Mouse (Mus musculus): ENCODE results near the gene Cfap69. TPM values are rescaled to one million over a fixed set of nuclear protein-coding genes. Genes with fewer than 3 reads are reported as not detected.
"Not testable (repeated sequence)": the region's sequence is repeated elsewhere in the genome, so short reads cannot be mapped to it uniquely, and the experiment has no call there.

Gene Cfap69
- polyA plus RNA-seq, 1 experiment from 2014 or later = 2.7 TPM

DNA sequence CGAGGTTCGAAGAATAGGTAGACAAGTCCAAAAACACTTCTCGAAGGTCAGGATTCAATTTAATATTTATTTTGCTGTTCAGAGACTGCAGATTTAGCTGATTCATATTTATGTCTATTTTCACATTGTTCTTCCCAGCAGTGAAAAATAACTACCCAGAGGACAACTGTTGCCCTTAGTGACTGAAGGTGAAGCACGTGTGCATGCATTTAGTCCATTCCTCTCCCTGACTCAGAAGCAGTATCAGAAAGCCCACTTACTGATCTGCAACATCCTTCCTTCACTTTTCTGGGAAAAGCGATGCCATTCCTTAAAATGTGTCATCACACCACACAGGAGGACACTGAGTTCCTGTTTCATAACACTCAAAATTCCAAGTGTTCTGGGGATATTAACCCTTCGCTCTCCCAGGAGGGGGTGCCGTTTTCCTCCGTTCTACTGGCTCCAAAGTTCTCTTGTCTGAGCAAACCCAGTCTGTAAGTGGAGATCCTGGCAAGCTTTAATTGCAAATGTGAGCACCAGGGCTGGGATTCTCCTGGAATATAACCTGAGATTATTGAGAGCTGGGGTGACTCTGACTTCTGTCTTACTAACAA, 25.0 kb upstream of the Cfap69 start:
- H3K27me3 ChIP-seq = no peaks in the 10 kb centered on the region
- H3K4me3 ChIP-seq = no peak overlapping the region
- H3K4me1 ChIP-seq = peaks cover 9% of the 10 kb centered on the region; the same call in 1 of the 2 replicates
- no peaks in the 10 kb centered on the region for H3K9me3 ChIP-seq
- no peak for ATAC-seq (ENCODE audit: low FRiP score, low read depth)
- 59% methylated on average over 8 of the region's 8 CpGs for WGBS
- no peak overlapping the region for H3K9ac ChIP-seq
- no peak overlapping the region for H3K4me2 ChIP-seq (replicated peaks)
- H3K36me3 ChIP-seq = no peaks in the 10 kb centered on the region
- no peak overlapping the region for H3K27ac ChIP-seq

DNA sequence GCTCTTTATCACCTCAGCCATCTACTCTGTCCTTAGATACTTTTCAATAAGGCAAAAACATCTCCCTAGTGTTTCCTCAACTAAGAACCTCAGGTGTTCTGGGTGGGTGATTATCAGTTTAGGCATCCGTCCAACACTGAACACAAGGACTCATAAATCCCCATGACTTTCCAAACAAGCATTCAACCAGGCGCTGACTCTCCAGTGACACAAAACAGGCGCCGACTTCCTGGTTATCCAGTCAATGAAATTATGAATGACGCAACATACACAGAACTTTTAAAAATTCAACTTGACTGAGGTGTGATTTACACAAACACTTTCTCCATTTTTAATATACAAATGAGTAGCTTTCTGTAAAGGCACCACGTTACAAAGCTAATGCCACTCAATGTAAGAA, 24.2 kb upstream of the Cfap69 start:
- peaks cover 9% of the 10 kb centered on the region; the same call in 1 of the 2 replicates for H3K4me1 ChIP-seq
- H3K27me3 ChIP-seq = no peaks in the 10 kb centered on the region
- no peaks in the 10 kb centered on the region for H3K36me3 ChIP-seq
- H3K27ac ChIP-seq = no peak overlapping the region
- no peak overlapping the region for H3K4me2 ChIP-seq (replicated peaks)
- WGBS = 50% methylated on average over 6 of the region's 6 CpGs
- ATAC-seq (ENCODE audit: low FRiP score, low read depth) = no peak
- no peak overlapping the region for H3K9ac ChIP-seq
- H3K4me3 ChIP-seq = no peak overlapping the region
- no peaks in the 10 kb centered on the region for H3K9me3 ChIP-seq

DNA sequence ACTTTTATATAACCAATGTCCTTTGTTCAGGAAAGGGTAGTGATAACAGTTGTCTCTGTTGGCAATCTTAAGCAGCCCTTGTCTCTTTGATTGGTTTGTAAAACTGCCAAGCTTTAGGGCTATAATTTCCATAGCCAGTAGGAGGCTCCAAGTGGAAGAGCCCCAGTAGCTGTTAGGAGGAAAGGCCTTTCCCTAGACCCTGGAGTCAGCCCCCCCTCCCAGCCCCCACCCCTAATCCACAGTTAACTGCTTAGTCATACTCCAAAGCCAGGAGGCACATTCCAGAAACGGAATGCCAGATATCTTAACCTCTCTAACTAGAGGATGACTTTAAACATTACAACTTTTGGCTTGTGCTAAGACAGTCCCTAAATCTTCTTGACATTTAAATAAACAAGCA, 22.9 kb upstream of the Cfap69 start:
- Histone ChIP-seq H3K4me3 (no peak overlapping the region), H3K9ac (no peak overlapping the region), H3K27me3 (no peaks in the 10 kb centered on the region), H3K4me1 (peaks cover 9% of the 10 kb centered on the region; the same call in 1 of the 2 replicates), H3K9me3 (no peaks in the 10 kb centered on the region), H3K4me2 (replicated peaks) (no peak overlapping the region), H3K27ac (no peak overlapping the region), H3K36me3 (0 out of 2 replicates have a peak, but pooled peaks cover 2% of the 10 kb centered on the region)
- 2% methylated on average over 1 of the region's 1 CpGs for WGBS
- peak; percentile 30; the same call in 1 of the 2 replicates for ATAC-seq (ENCODE audit: low FRiP score, low read depth)

DNA sequence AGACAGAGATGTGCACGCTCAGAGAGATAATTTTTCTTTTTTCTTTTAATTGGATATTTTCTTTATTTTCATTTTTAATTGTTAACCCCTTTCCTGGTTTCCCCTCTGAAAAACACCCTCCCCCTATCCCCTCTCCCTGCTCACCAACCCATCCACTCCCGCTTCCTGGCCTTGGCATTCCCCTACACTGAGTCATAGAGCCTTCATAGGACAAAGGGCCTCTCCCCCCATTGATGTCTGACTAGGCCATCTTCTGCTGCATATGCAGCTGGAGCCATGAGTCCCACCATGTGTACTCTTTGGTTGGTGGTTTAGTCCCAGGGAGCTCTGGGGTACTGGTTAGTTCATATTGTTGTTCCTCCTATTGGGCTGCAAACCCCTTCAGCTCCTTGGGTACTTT, 20.9 kb upstream of the Cfap69 start:
- H3K9me3 ChIP-seq; H3K9ac ChIP-seq; H3K27ac ChIP-seq; H3K36me3 ChIP-seq; H3K4me2 ChIP-seq (replicated peaks); ATAC-seq (ENCODE audit: low FRiP score, low read depth); H3K4me1 ChIP-seq; H3K4me3 ChIP-seq; H3K27me3 ChIP-seq: not testable (repeated sequence)
- 86% methylated on average over 2 of the region's 2 CpGs for WGBS

DNA sequence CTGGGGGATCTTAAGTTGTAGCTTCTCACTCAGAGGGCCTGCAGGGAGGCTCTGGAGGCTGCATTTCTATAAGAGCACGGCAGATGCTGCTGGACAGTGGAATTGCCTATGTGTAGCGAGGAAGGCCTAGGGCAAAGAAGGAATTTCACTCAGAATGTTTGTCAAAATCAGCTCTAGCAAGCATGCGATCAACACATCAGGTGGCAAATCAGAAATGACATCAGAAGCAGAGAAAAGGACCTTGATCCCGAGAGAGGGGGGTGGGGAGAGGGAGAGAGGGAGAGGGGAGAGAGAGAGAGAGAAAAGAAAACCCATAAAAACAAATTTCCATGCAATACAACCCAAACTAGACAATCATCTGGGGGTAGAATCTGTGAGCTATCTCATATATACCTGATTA, 19.3 kb upstream of the Cfap69 start:
- Histone ChIP-seq H3K4me1 (peaks cover 5% of the 10 kb centered on the region; the same call in 1 of the 2 replicates), H3K27me3 (no peaks in the 10 kb centered on the region), H3K9me3 (no peaks in the 10 kb centered on the region), H3K9ac (no peak overlapping the region), H3K4me3 (no peak overlapping the region), H3K4me2 (replicated peaks) (no peak overlapping the region), H3K36me3 (0 out of 2 replicates have a peak, but pooled peaks cover 10% of the 10 kb centered on the region), H3K27ac (no peak overlapping the region)
- no peak for ATAC-seq (ENCODE audit: low FRiP score, low read depth)
- WGBS = 70% methylated on average over 4 of the region's 4 CpGs

DNA sequence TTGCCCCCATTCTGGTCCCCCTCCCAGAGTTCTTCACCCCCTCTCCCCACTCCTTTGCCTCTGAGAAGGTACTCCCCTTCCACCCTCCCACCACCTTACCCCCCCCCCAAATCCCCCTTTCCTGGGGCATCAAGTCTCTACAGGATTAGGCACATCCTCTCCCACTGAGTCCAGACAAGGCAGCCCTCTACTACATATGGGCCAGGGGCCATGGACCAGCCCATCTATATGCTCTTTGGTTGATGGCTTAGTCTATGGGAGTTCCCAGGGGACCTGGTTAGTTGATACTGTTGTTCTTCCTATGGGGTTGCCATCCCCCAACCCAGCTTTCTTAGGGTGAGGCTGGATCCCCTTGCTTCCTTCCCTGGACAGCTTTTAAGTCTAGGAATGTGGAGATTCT, 15.4 kb upstream of the Cfap69 start:
- Histone ChIP-seq H3K27me3 (no peaks in the 10 kb centered on the region), H3K4me2 (replicated peaks) (no peak overlapping the region), H3K4me1 (no peaks in the 10 kb centered on the region), H3K27ac (no peak overlapping the region), H3K36me3 (peaks cover 27% of the 10 kb centered on the region), H3K4me3 (no peak overlapping the region), H3K9me3 (no peaks in the 10 kb centered on the region), H3K9ac (no peak overlapping the region)
- no peak for ATAC-seq (ENCODE audit: low FRiP score, low read depth)

DNA sequence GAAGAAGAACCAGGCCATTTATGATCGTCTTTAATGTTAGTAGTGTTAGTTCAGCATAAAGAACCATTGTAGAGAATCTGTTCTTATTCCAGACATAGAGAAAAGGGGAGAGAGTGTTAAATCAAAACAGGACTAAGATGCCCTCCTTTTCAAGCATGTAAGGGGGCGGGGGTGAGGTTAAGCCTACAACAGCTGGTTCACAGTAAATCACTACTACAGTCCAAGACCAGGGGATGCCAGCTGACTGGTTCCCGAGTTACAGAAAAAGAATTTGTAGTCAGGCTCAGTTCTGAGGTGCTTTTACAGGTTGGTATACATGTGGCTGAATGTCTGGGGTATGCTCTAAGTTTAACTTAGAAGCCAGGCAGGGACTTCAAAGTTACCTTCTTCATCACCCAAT, 12.0 kb upstream of the Cfap69 start:
- Histone ChIP-seq H3K27me3 (no peaks in the 10 kb centered on the region), H3K9me3 (no peaks in the 10 kb centered on the region), H3K4me2 (replicated peaks) (no peak overlapping the region), H3K27ac (no peak overlapping the region), H3K4me1 (no peaks in the 10 kb centered on the region), H3K4me3 (no peak overlapping the region), H3K9ac (no peak overlapping the region), H3K36me3 (peaks cover 35% of the 10 kb centered on the region)
- 88% methylated on average over 3 of the region's 3 CpGs for WGBS
- no peak for ATAC-seq (ENCODE audit: low FRiP score, low read depth)

DNA sequence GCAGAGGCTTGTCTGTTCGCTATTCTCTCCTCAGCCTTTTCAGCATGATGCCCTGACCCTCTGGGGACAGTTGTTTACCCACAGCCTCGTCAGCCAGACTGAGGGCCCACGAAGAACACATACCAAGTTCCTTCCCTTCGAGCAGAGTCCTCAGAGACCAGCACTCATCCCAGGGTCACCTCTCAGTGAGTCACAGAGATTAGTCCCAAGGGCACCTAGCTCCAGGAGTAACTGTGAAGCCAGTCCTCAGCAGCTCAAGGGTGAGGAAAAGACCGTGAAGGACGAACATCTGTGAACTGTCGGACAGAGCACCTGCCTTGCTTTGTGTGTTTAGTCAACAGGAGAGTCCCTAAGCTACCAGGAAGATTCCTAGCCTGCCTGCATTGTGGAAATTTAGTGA, 4.9 kb upstream of the Cfap69 start:
- Histone ChIP-seq H3K4me3 (no peak overlapping the region), H3K27ac (no peak overlapping the region), H3K9ac (no peak overlapping the region), H3K27me3 (no peaks in the 10 kb centered on the region), H3K4me2 (replicated peaks) (no peak overlapping the region), H3K36me3 (peaks cover 16% of the 10 kb centered on the region), H3K9me3 (no peaks in the 10 kb centered on the region), H3K4me1 (peaks cover 6% of the 10 kb centered on the region)
- no peak for ATAC-seq (ENCODE audit: low FRiP score, low read depth)
- WGBS = 78% methylated on average over 7 of the region's 7 CpGs

DNA sequence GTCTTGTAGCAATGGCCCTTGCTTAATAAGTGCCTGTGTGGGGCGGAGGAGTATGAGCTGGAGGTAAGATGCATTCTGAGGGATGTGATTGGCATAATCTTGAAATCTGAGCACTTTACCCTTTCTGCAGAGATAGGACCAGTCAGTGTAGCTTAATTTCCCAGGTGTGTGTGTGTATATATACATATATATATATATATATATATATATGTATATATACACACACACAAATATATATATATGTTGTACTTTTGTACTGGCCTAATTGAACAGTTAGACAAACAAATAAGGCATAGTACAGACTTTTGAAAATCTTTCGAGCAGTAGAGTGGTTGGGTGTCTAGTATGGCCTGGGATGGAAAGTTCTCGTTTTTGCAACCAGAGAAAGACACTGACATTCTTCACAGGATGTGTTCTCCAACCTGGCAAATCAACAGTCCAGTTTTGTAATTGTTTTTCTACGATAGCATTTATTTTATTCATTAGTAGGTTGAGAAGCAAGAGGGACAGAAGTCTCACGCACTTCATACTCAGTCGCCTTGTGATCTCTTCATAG, 410 bp upstream of the Cfap69 start:
- H3K4me1 ChIP-seq = peaks cover 6% of the 10 kb centered on the region
- H3K4me3 ChIP-seq = peak overlapping the region; percentile 74
- ATAC-seq (ENCODE audit: low FRiP score, low read depth) = no peak; the same call in 1 of the 2 replicates
- peaks cover 5% of the 10 kb centered on the region; the same call in 1 of the 2 replicates for H3K27me3 ChIP-seq
- peak overlapping the region; percentile 81 for H3K9ac ChIP-seq
- H3K36me3 ChIP-seq = peaks cover 3% of the 10 kb centered on the region; the same call in 1 of the 2 replicates
- peak overlapping the region; percentile 97 for H3K4me2 ChIP-seq (replicated peaks)
- WGBS = 48% methylated on average over 6 of the region's 6 CpGs
- no peaks in the 10 kb centered on the region for H3K9me3 ChIP-seq
- H3K27ac ChIP-seq = no peak overlapping the region

DNA sequence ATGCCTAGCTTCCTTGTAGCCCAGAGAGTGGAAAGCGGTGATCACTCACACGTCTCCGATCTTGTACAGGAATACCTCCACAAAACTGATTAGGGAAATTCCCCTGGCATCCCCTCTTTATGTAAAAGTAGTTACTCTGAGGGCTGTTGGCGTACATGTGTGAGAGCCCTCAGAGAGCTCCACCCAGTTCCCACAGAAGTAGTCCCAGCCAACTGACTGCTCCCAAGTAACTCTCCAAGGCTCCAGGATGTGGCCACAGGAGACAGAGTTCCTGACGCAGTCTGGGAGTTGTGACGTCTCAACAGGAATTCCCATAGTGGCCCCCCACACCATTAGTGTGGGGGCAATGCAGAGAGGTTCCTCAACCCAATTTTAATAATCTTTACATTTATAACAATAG, 982 bp downstream of the Cfap69 start:
- peak overlapping the region; percentile 74 for H3K4me3 ChIP-seq
- no peaks in the 10 kb centered on the region for H3K9me3 ChIP-seq
- no peak overlapping the region for H3K27ac ChIP-seq
- 39% methylated on average over 6 of the region's 6 CpGs for WGBS
- H3K4me2 ChIP-seq (replicated peaks) = peak overlapping the region; percentile 97
- H3K9ac ChIP-seq = peak overlapping the region; percentile 81; the same call in 1 of the 2 replicates
- H3K27me3 ChIP-seq = peaks cover 5% of the 10 kb centered on the region; the same call in 1 of the 2 replicates
- no peaks in the 10 kb centered on the region for H3K36me3 ChIP-seq
- peaks cover 6% of the 10 kb centered on the region for H3K4me1 ChIP-seq
- no peak for ATAC-seq (ENCODE audit: low FRiP score, low read depth)

DNA sequence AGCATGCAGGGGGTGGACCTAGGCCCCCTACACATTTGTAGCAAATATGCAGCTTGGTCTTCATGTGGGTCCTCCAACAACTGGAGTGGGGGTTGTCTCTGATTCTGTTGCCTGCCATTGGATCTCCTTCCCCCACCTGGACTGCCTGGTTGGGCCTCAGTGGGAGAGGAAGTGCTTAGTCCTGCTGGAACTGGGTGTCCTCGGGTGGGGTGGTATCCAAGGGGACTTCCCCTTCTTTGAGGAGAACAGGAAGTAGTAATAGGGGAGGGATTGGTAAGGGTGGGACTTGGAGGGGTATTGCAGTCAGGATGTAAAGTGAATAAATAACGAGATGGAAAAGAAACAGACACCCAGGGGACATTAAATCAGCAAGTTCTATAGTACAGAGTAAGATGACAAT, 5.4 kb downstream of the Cfap69 start:
- H3K4me1 ChIP-seq = no peaks in the 10 kb centered on the region
- no peak for ATAC-seq (ENCODE audit: low FRiP score, low read depth)
- H3K27ac ChIP-seq = no peak overlapping the region
- 38% methylated on average over 2 of the region's 2 CpGs for WGBS
- no peak overlapping the region for H3K9ac ChIP-seq
- no peaks in the 10 kb centered on the region for H3K36me3 ChIP-seq
- no peak overlapping the region for H3K4me2 ChIP-seq (replicated peaks)
- H3K4me3 ChIP-seq = no peak overlapping the region
- H3K27me3 ChIP-seq = peaks cover 5% of the 10 kb centered on the region; the same call in 1 of the 2 replicates
- H3K9me3 ChIP-seq = no peaks in the 10 kb centered on the region

DNA sequence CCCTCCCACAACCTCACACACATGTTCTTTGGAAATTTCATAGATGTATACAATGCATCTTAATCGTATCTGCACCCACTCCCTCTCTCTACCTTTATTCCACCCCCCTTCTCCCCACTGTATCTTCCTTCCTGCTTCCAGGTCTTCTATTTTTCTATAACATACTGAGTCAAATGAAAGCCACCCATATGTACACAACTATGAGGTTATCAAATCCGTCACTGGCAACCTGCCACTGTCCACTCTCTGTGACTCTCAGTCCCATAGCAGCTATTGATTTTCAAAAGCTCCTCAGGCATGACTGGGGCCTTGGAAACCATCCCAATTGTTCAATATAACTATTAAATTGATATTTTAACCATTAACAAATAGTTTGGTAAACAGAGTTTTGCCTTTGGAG, 6.1 kb downstream of the Cfap69 start:
- ATAC-seq (ENCODE audit: low FRiP score, low read depth) = no peak
- Histone ChIP-seq H3K27me3 (peaks cover under 1% of the 10 kb centered on the region; the same call in 1 of the 2 replicates), H3K36me3 (no peaks in the 10 kb centered on the region), H3K4me1 (no peaks in the 10 kb centered on the region), H3K9ac (no peak overlapping the region), H3K4me2 (replicated peaks) (no peak overlapping the region), H3K9me3 (no peaks in the 10 kb centered on the region), H3K27ac (no peak overlapping the region), H3K4me3 (no peak overlapping the region)
- WGBS = 81% methylated on average over 2 of the region's 2 CpGs
